Comparison of ENCODE assay signal across 34 mouse cellular contexts in genomic region chr15:85489751-85490150, GRCm38 (mm10). TPM values are rescaled to one million over a fixed set of nuclear protein-coding genes. Genes with fewer than 3 reads are reported as not detected.
DNase-seq lines count a peak whose midpoint lies in the region; ATAC-seq and TF ChIP-seq lines count a peak whose summit lies in the region.
"Had no signal": no experiment of that assay in that cellular context is flagged by ENCODE, and none has a peak within 500 bp of the region (broad histone marks: within the 10 kb centered on the region; RNA-seq: fewer than 3 reads in every experiment).

No protein-coding gene starts in this region.

- H3K36me3 ChIP-seq in midbrain, embryonic 11.5 days (ENCODE audit: control insufficient read depth, insufficient read depth, low read length) = no peaks in the 10 kb centered on the region
- H3K36me3 ChIP-seq in midbrain, postnatal 0 days (ENCODE audit: insufficient read depth, low read length) = no peaks in the 10 kb centered on the region
- H3K36me3 ChIP-seq in forebrain, embryonic 12.5 days (replicated peaks) = no peaks in the 10 kb centered on the region
- H3K36me3 ChIP-seq in forebrain, embryonic 16.5 days (ENCODE audit: control insufficient read depth, insufficient read depth) = no peaks in the 10 kb centered on the region
- no peaks in the 10 kb centered on the region for H3K36me3 ChIP-seq in liver, postnatal 0 days (replicated peaks; ENCODE audit: insufficient read depth, low read length)
- H3K36me3 ChIP-seq: hindbrain, embryonic 12.5 days; limb, embryonic 12.5 days; liver, embryonic 15.5 days; lung, embryonic 15.5 days; midbrain, embryonic 12.5 days; neural tube, embryonic 13.5 days; stomach, embryonic 15.5 days had no signal

- no peak overlapping the region for H3K4me3 ChIP-seq in midbrain, embryonic 11.5 days (ENCODE audit: low read depth, low read length)
- no peak overlapping the region for H3K4me3 ChIP-seq in midbrain, postnatal 0 days (ENCODE audit: low read depth, low read length)
- H3K4me3 ChIP-seq in forebrain, embryonic 12.5 days (replicated peaks) = no peak overlapping the region
- H3K4me3 ChIP-seq in forebrain, embryonic 16.5 days (replicated peaks; ENCODE audit: low read length) = no peak overlapping the region
- H3K4me3 ChIP-seq in liver, postnatal 0 days (ENCODE audit: low read depth, low read length) = no peak overlapping the region
- H3K4me3 ChIP-seq: hindbrain, embryonic 12.5 days; limb, embryonic 12.5 days; liver, embryonic 15.5 days; lung, embryonic 15.5 days; midbrain, embryonic 12.5 days; neural tube, embryonic 13.5 days; stomach, embryonic 15.5 days had no signal

- TF ChIP-seq EP300 in liver, postnatal 0 days (IDR thresholded peaks at IDR 0.05; ENCODE audit: low read depth) = no peak

- no peak overlapping the region for H3K27ac ChIP-seq in midbrain, embryonic 11.5 days (ENCODE audit: low read depth, low read length)
- no peak overlapping the region for H3K27ac ChIP-seq in midbrain, postnatal 0 days (ENCODE audit: low read depth, low read length)
- H3K27ac ChIP-seq in forebrain, embryonic 12.5 days = peak overlapping the region; percentile 83
- H3K27ac ChIP-seq in forebrain, embryonic 16.5 days (ENCODE audit: low read length) = peak overlapping the region; percentile 75
- no peak overlapping the region for H3K27ac ChIP-seq in liver, postnatal 0 days (ENCODE audit: low read depth)
- H3K27ac ChIP-seq: hindbrain, embryonic 12.5 days; limb, embryonic 12.5 days; liver, embryonic 15.5 days; lung, embryonic 15.5 days; midbrain, embryonic 12.5 days; neural tube, embryonic 13.5 days; stomach, embryonic 15.5 days had no signal

- H3K4me2 ChIP-seq in midbrain, embryonic 11.5 days = no peak overlapping the region
- H3K4me2 ChIP-seq in midbrain, postnatal 0 days (ENCODE audit: low read depth, low read length, poor library complexity, severe bottlenecking) = no peak overlapping the region
- 0 out of 2 replicates have a peak overlapping the region, but pooled peaks have one; percentile 3 for H3K4me2 ChIP-seq in forebrain, embryonic 12.5 days
- no peak overlapping the region for H3K4me2 ChIP-seq in forebrain, embryonic 16.5 days (ENCODE audit: low read length)
- H3K4me2 ChIP-seq in liver, postnatal 0 days (ENCODE audit: low read depth, low read length) = no peak overlapping the region
- H3K4me2 ChIP-seq: hindbrain, embryonic 12.5 days; limb, embryonic 12.5 days; liver, embryonic 15.5 days; lung, embryonic 15.5 days; midbrain, embryonic 12.5 days; neural tube, embryonic 13.5 days; stomach, embryonic 15.5 days had no signal

- no peak for DNase-seq in midbrain, embryonic 11.5 days (ENCODE audit: low spot score, missing footprints)
- DNase-seq in midbrain, postnatal 0 days (ENCODE audit: low spot score) = no peak
- DNase-seq in liver, postnatal 0 days = no peak
- DNase-seq in left cerebral cortex, postnatal 4 days = no peak
- DNase-seq: adrenal gland, adult 8-10 months; B cell, adult 2 months; cerebellum, adult 8-10 months; cerebellum, postnatal 25 days; heart, postnatal 14 days; kidney, postnatal 14 days; layer of hippocampus, adult 9-11 months; right cerebral cortex, postnatal 25 days had no signal

- no peak for TF ChIP-seq CTCF in midbrain, postnatal 0 days (IDR thresholded peaks at IDR 0.05)
- TF ChIP-seq CTCF in liver, postnatal 0 days (IDR thresholded peaks at IDR 0.05; ENCODE audit: low read depth) = no peak

- peak overlapping the region; percentile 18; the same call in 1 of the 2 replicates for H3K9ac ChIP-seq in midbrain, embryonic 11.5 days (ENCODE audit: low read length)
- H3K9ac ChIP-seq in midbrain, postnatal 0 days (replicated peaks; ENCODE audit: low read length, poor library complexity, severe bottlenecking) = no peak overlapping the region
- no peak overlapping the region for H3K9ac ChIP-seq in forebrain, embryonic 12.5 days
- H3K9ac ChIP-seq in forebrain, embryonic 16.5 days (replicated peaks; ENCODE audit: low read depth, low read length) = no peak overlapping the region
- no peak overlapping the region for H3K9ac ChIP-seq in liver, postnatal 0 days (replicated peaks)
- H3K9ac ChIP-seq: hindbrain, embryonic 12.5 days; limb, embryonic 12.5 days; liver, embryonic 15.5 days; lung, embryonic 15.5 days; midbrain, embryonic 12.5 days; neural tube, embryonic 13.5 days; stomach, embryonic 15.5 days had no signal

- peaks cover 4% of the 10 kb centered on the region; the same call in 1 of the 2 replicates for H3K27me3 ChIP-seq in midbrain, embryonic 11.5 days (ENCODE audit: control insufficient read depth, insufficient read depth, low read length)
- H3K27me3 ChIP-seq in midbrain, postnatal 0 days (ENCODE audit: insufficient read depth, low read length) = no peaks in the 10 kb centered on the region
- peaks cover 20% of the 10 kb centered on the region for H3K27me3 ChIP-seq in forebrain, embryonic 12.5 days
- no peaks in the 10 kb centered on the region for H3K27me3 ChIP-seq in forebrain, embryonic 16.5 days (replicated peaks; ENCODE audit: control insufficient read depth, insufficient read depth, low read length)
- H3K27me3 ChIP-seq in liver, postnatal 0 days (ENCODE audit: insufficient read depth, low read length) = no peaks in the 10 kb centered on the region
- H3K27me3 ChIP-seq: hindbrain, embryonic 12.5 days; neural tube, embryonic 13.5 days; stomach, embryonic 15.5 days had no signal

- peaks cover 18% of the 10 kb centered on the region for H3K4me1 ChIP-seq in midbrain, embryonic 11.5 days (ENCODE audit: control insufficient read depth, insufficient read depth, low read length)
- peaks cover 3% of the 10 kb centered on the region; the same call in 1 of the 2 replicates for H3K4me1 ChIP-seq in midbrain, postnatal 0 days (ENCODE audit: insufficient read depth, low read length)
- H3K4me1 ChIP-seq in forebrain, embryonic 12.5 days = peaks cover 46% of the 10 kb centered on the region
- peaks cover 41% of the 10 kb centered on the region for H3K4me1 ChIP-seq in forebrain, embryonic 16.5 days (replicated peaks; ENCODE audit: control insufficient read depth, insufficient read depth, low read length)
- no peaks in the 10 kb centered on the region for H3K4me1 ChIP-seq in liver, postnatal 0 days (ENCODE audit: insufficient read depth)
- H3K4me1 ChIP-seq: liver, embryonic 15.5 days; lung, embryonic 15.5 days; stomach, embryonic 15.5 days had no signal

- intact Hi-C loops in left cerebral cortex, postnatal 4 days (cut with DNase I) = loop anchor here (10.0 kb wide), 1 partner anchor 85 kb away; no protein-coding TSS in a partner anchor

- 63% methylated on average over 7 of the region's 7 CpGs for WGBS in midbrain, embryonic 11.5 days
- WGBS in midbrain, postnatal 0 days = 33% methylated on average over 7 of the region's 7 CpGs
- 45% methylated on average over 7 of the region's 7 CpGs for WGBS in forebrain, embryonic 12.5 days
- WGBS in forebrain, embryonic 16.5 days = 18% methylated on average over 7 of the region's 7 CpGs
- WGBS in liver, postnatal 0 days (ENCODE audit: insufficient replicate concordance) = 73% methylated on average over 7 of the region's 7 CpGs

- peaks cover 5% of the 10 kb centered on the region; the same call in 1 of the 2 replicates for H3K9me3 ChIP-seq in midbrain, embryonic 11.5 days (ENCODE audit: control insufficient read depth, low read length)
- H3K9me3 ChIP-seq in midbrain, postnatal 0 days (ENCODE audit: low read length) = 0 out of 2 replicates have a peak, but pooled peaks cover 2% of the 10 kb centered on the region
- peaks cover 5% of the 10 kb centered on the region; the same call in 1 of the 2 replicates for H3K9me3 ChIP-seq in forebrain, embryonic 12.5 days
- H3K9me3 ChIP-seq in forebrain, embryonic 16.5 days (ENCODE audit: control insufficient read depth, low read length) = peaks cover 2% of the 10 kb centered on the region; the same call in 1 of the 2 replicates
- no peaks in the 10 kb centered on the region for H3K9me3 ChIP-seq in liver, postnatal 0 days (ENCODE audit: low read length)
- H3K9me3 ChIP-seq: hindbrain, embryonic 12.5 days; limb, embryonic 12.5 days; liver, embryonic 15.5 days; lung, embryonic 15.5 days; midbrain, embryonic 12.5 days; stomach, embryonic 15.5 days had no signal

- ATAC-seq in midbrain, embryonic 11.5 days (ENCODE audit: low FRiP score) = no peak
- ATAC-seq in midbrain, postnatal 0 days (ENCODE audit: low FRiP score) = no peak
- ATAC-seq in forebrain, embryonic 12.5 days (ENCODE audit: low FRiP score) = peak; percentile 25; the same call in 1 of the 2 replicates
- peak; percentile 26; the same call in 1 of the 2 replicates for ATAC-seq in forebrain, embryonic 16.5 days
- no peak for ATAC-seq in monocyte, adult 5-6 weeks (replicated peaks; ENCODE audit: insufficient number of reproducible peaks, low FRiP score, low TSS enrichment, poor library complexity, severe bottlenecking)
- no peak for ATAC-seq in liver, postnatal 0 days
- ATAC-seq: activated CD4-positive, CD25-positive, alpha-beta regulatory T cell, adult 4 months; intestine, postnatal 0 days had no signal

RNA-seq across cellular contexts. Expression of gene 7530416G11Rik, which starts 13.3 kb away (rescaled TPM):
- not detected in 2 replicates for polyA plus RNA-seq in midbrain, embryonic 11.5 days (2014; fragmentation: Nextera tagmentation; extraction: Ambion mirVana)
- total RNA-seq in midbrain, postnatal 0 days (2014; rRNA removed) = not detected in 2 replicates
- not detected in 2 replicates for polyA plus RNA-seq in midbrain, postnatal 0 days (2015; fragmentation: Nextera tagmentation; extraction: Ambion mirVana)
- polyA plus RNA-seq in forebrain, embryonic 12.5 days (2016; fragmentation: Nextera tagmentation; extraction: Ambion mirVana) = not detected in 2 replicates
- polyA plus RNA-seq in forebrain, embryonic 16.5 days (2015; fragmentation: Nextera tagmentation; extraction: Ambion mirVana) = not detected in 2 replicates
- not detected in 3 replicates for total RNA-seq in monocyte, adult 5-6 weeks (2017)
- polyA plus RNA-seq in liver, postnatal 0 days (2015; fragmentation: Nextera tagmentation; extraction: Ambion mirVana) = not detected in 2 replicates
- total RNA-seq in left cerebral cortex, postnatal 4 days (2021) = not detected
- total RNA-seq: adrenal gland, adult 8-10 months; adrenal gland, postnatal 4 days; gastrocnemius, adult 8-10 months; gastrocnemius, postnatal 4 days; heart, adult 8-10 months; heart, postnatal 14 days; left cerebral cortex, postnatal 14 days; liver, adult 2 months; megakaryocyte progenitor cell, adult 5-6 weeks had no signal
- polyA plus RNA-seq: activated CD4-positive, CD25-positive, alpha-beta regulatory T cell, adult 4 months; embryonic facial prominence, embryonic 11.5 days; heart, embryonic 14.5 days; hindbrain, embryonic 12.5 days; intestine, postnatal 0 days; kidney, embryonic 14.5 days; limb, embryonic 12.5 days; liver, adult 2 months; liver, embryonic 15.5 days; lung, embryonic 15.5 days; midbrain, embryonic 12.5 days; neural tube, embryonic 13.5 days; stomach, embryonic 15.5 days had no signal

Comparison
In these comparisons a context has a peak if more than half of its experiments do, and no peak if none do; other contexts are left out.
1. ATAC-seq: peak in forebrain, embryonic 12.5 days (single experiment) and forebrain, embryonic 16.5 days (single experiment); none in midbrain, embryonic 11.5 days (single experiment), midbrain, postnatal 0 days (single experiment), monocyte, adult 5-6 weeks (single experiment) and liver, postnatal 0 days (single experiment).
2. H3K27ac ChIP-seq: peak in forebrain, embryonic 12.5 days (single experiment) and forebrain, embryonic 16.5 days (single experiment); none in midbrain, embryonic 11.5 days (single experiment), midbrain, postnatal 0 days (single experiment) and liver, postnatal 0 days (single experiment).